Mouse (Mus musculus): ENCODE measurements around the gene Phgdh.

DNA sequence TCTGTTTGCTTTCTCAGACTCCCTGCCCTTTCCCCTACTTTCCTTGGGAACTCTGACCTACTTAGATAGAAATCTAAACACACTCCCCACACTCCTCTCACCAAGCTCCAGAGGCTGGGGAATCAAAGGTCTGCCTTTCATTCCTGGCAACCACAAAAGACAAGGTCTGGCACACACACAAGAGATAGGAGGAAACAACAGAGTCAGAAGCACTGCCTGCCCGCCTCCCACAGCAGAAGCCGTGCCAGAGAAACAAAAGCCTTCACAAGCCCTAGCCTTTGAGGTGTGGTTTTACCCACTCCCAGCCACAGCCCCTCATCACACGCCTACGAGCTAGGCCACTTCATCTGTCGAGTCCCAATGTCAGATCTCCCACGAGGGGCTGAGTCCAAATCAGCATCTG, 72.5 kb downstream of the Phgdh start:
- TF ChIP-seq EP300 (IDR thresholded peaks at IDR 0.05; ENCODE audit: low read depth) (no peak), CTCF (IDR thresholded peaks at IDR 0.05; ENCODE audit: low read depth) (no peak)
